Mouse (Mus musculus) brain, embryonic 18.5 days (tissue): ENCODE data around the gene Dlgap1.

Source experiments
- DNase-seq: peaks from one replicate; pipeline ENCODE4 v3.0.0-alpha.2; 2012; ENCODE audit warnings: low read depth, low spot score

Dlgap1 gene

GRCm38 (mm10) chr17:70172500-70173036 lies 203.7 kb downstream of the Dlgap1 start:
- DNase-seq: no peak

DNA sequence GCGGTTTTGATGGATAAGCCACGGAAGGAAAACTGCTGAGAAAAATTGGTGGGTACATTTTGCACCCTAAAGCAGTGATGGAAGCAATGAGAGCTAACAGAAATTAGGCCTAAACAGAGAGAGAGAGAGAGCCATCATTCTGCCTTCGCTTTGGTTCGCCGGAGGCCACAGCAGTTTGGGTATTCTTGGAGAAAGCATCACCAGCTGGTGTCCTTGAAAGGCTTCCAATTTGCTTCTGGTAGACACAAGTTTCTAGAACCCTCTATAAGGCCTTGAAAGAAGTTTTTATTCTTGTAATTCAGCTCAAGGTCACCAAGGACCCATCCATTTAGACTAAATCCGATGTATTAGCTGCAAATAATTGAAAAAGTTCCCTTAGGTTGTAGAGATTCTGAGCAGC lies 205.0 kb downstream of the Dlgap1 start:
- no peak for DNase-seq

GRCm38 (mm10) chr17:70191228-70191627 lies 222.4 kb downstream of the Dlgap1 start:
- no peak for DNase-seq

- DNase-seq: no peak
These were observed 254.0 kb downstream of the Dlgap1 start for GRCm38 (mm10) chr17:70222891-70223290.

DNA sequence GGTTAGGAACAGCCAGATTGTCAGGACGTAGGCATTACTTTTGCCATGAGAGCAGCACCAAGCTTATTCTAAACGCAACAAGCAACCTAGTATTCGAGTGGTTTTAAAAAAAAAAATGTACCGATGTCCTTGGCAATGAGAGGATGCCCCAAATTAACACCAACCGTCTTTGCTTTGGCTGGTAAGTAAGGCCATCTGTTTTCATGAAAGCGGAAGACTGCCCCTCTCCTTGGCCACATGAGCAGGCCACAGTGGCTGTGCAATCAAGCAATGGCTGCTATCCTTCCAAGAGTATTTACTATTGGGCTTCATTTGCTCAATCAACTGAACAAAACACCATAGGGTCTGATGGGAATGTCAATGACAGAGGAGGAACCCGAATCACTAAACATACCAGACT lies 278.5 kb downstream of the Dlgap1 start:
- peak; percentile 10 for DNase-seq

- DNase-seq: no peak
These were observed 279.4 kb downstream of the Dlgap1 start for GRCm38 (mm10) chr17:70248250-70248649.

DNA sequence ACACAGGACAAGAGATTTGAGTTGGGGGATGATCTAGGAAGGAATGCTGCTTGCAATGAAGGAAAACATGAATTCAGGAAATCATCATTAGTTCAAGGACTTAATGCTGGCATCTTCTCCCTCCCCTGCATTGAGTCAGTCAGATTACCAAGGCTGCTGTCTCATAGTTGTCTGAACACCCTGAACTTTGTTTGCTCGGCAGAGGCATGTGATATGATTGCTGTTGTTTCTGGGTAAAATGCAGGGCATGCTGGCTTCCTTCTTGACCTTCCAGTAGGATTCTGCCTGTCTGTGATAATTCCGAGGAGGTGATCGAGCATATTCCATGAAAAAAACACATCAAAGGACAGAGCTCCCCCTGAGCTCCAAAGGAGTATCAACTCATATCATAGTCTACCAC lies 283.6 kb downstream of the Dlgap1 start:
- DNase-seq: no peak

DNA sequence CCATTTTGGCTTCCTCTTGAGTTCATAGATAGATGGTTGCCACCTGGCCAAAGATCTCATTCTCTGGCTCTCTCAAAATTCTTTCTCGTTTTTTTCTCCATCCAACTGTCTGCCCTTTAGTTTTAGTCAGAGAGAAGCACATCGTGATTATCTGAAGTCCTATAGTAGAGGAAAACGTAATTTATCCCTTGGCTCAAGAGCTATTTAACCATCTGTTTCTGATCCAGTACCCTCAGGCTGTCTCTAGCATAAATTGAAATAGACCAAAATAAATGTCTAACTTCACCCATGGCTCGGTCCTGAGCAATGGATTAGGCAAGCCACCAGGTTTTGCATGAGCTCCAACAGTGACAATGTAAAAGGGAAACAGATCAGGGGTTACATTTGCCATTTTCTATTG lies 287.5 kb downstream of the Dlgap1 start:
- DNase-seq: no peak

DNA sequence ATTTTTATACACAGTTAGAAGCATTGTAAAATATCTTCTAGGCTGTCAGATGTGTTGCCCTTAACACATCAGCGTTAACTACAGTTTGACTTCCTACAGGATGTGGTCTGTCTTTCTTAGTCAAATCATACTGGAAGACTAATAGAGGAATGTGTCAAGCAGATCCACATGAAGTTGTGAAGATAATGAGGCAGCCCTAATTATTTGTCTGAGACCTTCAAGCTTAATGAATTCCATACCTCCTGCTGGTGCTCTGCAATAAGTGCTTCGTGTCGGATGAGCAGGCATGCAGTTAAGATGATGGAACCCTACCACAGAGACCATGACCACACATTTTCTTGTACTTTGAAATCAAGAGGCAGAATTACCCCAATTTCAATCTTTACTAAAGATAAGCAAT lies 294.3 kb downstream of the Dlgap1 start:
- no peak for DNase-seq

GRCm38 (mm10) chr17:70272125-70272524 lies 303.3 kb downstream of the Dlgap1 start:
- DNase-seq: no peak

- no peak for DNase-seq
These were observed 318.8 kb downstream of the Dlgap1 start for GRCm38 (mm10) chr17:70287708-70288107.

GRCm38 (mm10) chr17:70294106-70294505 lies 325.2 kb downstream of the Dlgap1 start:
- peak; percentile 43 for DNase-seq

DNA sequence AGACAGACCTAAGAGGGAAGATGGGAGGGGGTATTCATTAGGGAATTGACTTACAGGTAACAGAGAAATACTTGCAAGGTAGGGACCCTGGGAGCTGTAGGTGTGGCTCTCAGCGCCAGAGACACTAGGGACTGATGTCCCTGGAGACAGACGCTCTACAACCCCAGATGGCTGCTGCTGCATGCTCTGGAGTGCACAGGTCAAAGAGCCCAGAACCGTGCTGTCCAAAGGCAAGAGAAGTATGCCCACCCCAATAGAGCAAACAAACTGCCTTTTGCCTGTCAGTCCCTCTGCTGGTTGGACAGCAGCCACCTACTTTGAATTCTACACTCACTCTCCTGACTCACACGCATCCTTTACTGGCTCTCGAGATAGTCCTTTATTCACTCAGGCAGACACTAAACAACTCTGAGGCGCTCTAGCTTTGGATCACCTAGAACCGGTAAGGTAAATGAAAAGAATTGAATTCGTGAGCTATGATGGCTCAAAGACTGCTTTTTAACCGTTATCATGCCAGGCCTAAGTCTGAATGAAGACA lies 333.1 kb downstream of the Dlgap1 start:
- no peak for DNase-seq

DNA sequence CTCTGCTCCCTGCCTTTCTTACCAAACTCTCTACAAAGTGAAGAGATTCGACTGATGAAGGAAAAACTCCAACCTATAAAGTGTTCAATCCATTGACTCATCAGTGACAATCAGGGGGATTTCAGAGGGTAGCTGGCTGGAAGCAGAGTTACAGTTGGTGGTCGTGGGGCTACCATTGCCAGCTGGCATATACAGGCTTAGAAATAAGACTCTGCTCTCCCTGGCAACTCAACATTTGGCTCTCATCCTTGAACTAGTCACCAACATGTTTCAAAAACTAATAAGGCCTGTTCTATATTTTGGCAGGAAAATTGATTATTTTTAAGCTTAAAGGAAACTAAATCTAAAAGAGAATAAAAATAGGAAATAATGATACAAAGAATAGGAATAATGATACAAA lies 333.8 kb downstream of the Dlgap1 start:
- DNase-seq: no peak

GRCm38 (mm10) chr17:70305021-70305420 lies 336.1 kb downstream of the Dlgap1 start:
- no peak for DNase-seq

GRCm38 (mm10) chr17:70307418-70308176 lies 338.7 kb downstream of the Dlgap1 start:
- DNase-seq: no peak

GRCm38 (mm10) chr17:70308364-70309231 lies 339.7 kb downstream of the Dlgap1 start:
- DNase-seq: no peak

DNA sequence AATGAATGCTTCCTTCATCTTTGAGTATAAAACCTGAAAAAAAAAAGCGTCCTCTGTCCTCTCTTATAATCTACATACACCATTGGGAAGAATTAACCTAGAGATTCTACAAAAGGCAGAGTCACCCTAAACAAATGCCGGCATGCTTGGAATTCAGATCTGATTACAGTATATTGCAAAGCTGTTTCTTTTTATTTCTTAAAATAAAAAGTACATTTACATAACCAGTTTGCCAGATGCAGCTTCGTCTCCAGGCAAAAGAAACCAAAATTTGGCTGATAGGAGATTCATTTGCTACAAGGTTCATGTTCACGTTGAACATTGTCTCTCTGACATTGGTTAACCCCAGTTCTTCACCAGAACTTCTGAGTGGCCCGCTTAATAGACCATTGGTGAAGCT lies 347.5 kb downstream of the Dlgap1 start:
- DNase-seq: no peak

GRCm38 (mm10) chr17:70317779-70318178 lies 348.9 kb downstream of the Dlgap1 start:
- no peak for DNase-seq

DNA sequence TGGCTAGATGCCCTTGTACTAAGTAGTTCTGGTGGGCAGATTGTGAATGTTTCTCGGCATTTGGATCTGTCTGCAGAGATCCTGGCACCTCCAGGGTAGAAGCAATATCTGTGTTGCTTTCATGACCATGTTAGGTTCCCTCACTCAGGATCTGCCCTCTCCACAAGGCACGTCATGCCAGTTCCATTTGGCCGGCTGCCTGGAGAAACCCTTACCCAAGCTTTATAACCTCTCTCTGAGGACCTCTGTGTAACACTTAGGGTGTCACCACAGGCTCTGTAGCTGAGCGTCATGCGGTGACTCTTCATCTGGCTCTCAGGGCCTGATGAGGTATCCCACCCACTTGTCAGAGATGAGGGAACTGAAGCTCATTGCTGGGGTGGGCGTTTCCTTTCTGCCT lies 353.1 kb downstream of the Dlgap1 start:
- DNase-seq: no peak

- DNase-seq: no peak
These were observed 364.6 kb downstream of the Dlgap1 start for GRCm38 (mm10) chr17:70333440-70333839.

- DNase-seq: no peak
These were observed 365.3 kb downstream of the Dlgap1 start for GRCm38 (mm10) chr17:70334171-70334570.
